Mouse (Mus musculus) intestine, embryonic 16.5 days (tissue): ENCODE measurements around the gene Crabp2. TPM values are rescaled to one million over a fixed set of nuclear protein-coding genes. Genes with fewer than 3 reads are reported as not detected.
A peak's percentile ranks its signal among the peaks of the same experiment; 100 is the strongest.

ENCODE experiments used
- ATAC-seq: fragments of 200-750 bp; cut with Nextera tagmentation; 2 replicates; pipeline ENCODE4 v1.8.0; 2017; ENCODE audit warnings: moderate TSS enrichment, moderate library complexity
- H3K27ac ChIP-seq: fragments of 300-500 bp; sonication (generic); 2 replicates; pipeline ENCODE4 v1.5.1; 2014; ENCODE audit warnings: mild to moderate bottlenecking, low read length
- H3K27me3 ChIP-seq: fragments of 300-500 bp; sonication (generic); replicated peaks from 2 replicates; pipeline ENCODE4 v1.6.1; 2014; ENCODE audit warnings: low read length, control low read depth, mixed read lengths; ENCODE audit not compliant: control insufficient read depth, insufficient read depth
- H3K36me3 ChIP-seq: fragments of 300-500 bp; sonication (generic); 2 replicates; pipeline ENCODE4 v1.6.1; 2014; ENCODE audit warnings: low read length, control low read depth; ENCODE audit not compliant: control insufficient read depth, insufficient read depth
- H3K4me1 ChIP-seq: fragments of 300-500 bp; sonication (generic); 2 replicates; pipeline ENCODE4 v1.6.1; 2014; ENCODE audit warnings: low read length, control low read depth, mixed read lengths; ENCODE audit not compliant: control insufficient read depth, insufficient read depth
- H3K4me2 ChIP-seq: fragments of 300-500 bp; sonication (generic); 2 replicates; pipeline ENCODE4 v1.6.1; 2014; ENCODE audit warnings: low read depth, low read length, control low read depth
- H3K4me3 ChIP-seq: fragments of 300-500 bp; sonication (generic); 2 replicates; pipeline ENCODE4 v1.5.1; 2014; ENCODE audit warnings: mild to moderate bottlenecking, low read length
- H3K9ac ChIP-seq: fragments of 300-500 bp; sonication (generic); 2 replicates; pipeline ENCODE4 v1.6.1; 2014; ENCODE audit warnings: low read depth, low read length
- H3K9me3 ChIP-seq: fragments of 300-500 bp; sonication (generic); 2 replicates; pipeline ENCODE4 v1.6.1; 2016; ENCODE audit warnings: low read length, control low read depth; ENCODE audit not compliant: control insufficient read depth
- WGBS: fragments of 180-500 bp; shearing (Covaris S2); extraction: QIAGEN DNeasy Blood & Tissue Kit; methylation state at CpG from one replicate; pipeline ENCODE4 v1.1.7; 2014; 5-methylcytosine and 5-hydroxymethylcytosine counted together
- polyA plus RNA-seq: library from polyadenylated mRNA; unstranded; fragments of >200 nt; fragmentation: Nextera tagmentation; extraction: Ambion mirVana; gene quantifications from 2 replicates; pipeline ENCODE4 v1.2.1, GENCODE M21; 2015

Crabp2 gene
- polyA plus RNA-seq, 1 experiment from 2014 or later: 3.8 TPM

- peak within 1 kb of the TSS; percentile 86 for H3K27ac ChIP-seq
- under 1% methylated on average over 30 of the region's 30 CpGs for WGBS
- H3K4me2 ChIP-seq: peak within 1 kb of the TSS; percentile 64
- ATAC-seq: peak; percentile 90
- H3K9ac ChIP-seq: peak within 1 kb of the TSS; percentile 77
- peaks cover 5% of the 10 kb centered on the region; the same call in 1 of the 2 replicates for H3K36me3 ChIP-seq
- no peaks in the 10 kb centered on the region for H3K27me3 ChIP-seq
- H3K4me3 ChIP-seq: peak within 1 kb of the TSS; percentile 71
- H3K4me1 ChIP-seq: peaks cover 3% of the 10 kb centered on the region; the same call in 1 of the 2 replicates
- H3K9me3 ChIP-seq: no peaks in the 10 kb centered on the region
These were observed 28.9 kb upstream of the Crabp2 start, which contains the start of gene Mrpl24 for GRCm38 (mm10) chr3:87919336-87920108. Mrpl24 (plus strand) TSS chr3:87919506.

DNA sequence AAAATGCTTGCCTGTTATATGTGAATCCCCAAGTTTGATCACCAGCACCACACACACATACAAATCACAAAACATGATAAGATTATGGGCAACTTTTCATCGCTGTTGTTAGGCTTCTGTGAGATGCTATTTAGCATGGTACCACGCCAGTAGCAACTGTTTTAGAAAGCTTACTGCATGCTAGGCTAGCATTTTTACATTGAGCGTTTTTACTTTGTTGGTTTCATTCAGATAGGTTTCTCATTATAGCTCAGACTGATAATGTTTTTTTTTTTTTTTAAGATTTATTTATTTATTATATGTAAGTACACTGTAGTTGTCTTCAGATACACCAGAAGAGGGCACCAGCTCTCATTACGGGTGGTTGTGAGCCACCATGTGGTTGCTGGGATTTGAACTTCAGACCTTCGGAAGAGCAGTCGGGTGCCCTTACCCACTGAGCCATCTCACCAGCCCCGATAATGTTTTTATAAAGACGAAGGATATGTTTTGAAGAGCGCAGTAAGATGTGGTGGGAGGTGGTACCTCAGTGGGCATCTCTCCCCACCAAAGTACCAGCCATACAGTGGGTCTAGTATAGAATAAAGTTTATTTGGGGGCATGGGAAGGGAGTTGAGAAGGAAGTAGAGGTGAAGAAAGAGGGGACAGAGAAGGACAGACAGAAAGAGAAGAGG is 28.1 kb upstream of the Crabp2 start:
- Histone ChIP-seq H3K4me3 (peak overlapping the region; percentile 71), H3K27ac (no peak overlapping the region), H3K4me2 (peak overlapping the region; percentile 64), H3K4me1 (peaks cover 3% of the 10 kb centered on the region; the same call in 1 of the 2 replicates), H3K9ac (peak overlapping the region; percentile 77; the same call in 1 of the 2 replicates), H3K36me3 (peaks cover 11% of the 10 kb centered on the region; the same call in 1 of the 2 replicates), H3K27me3 (no peaks in the 10 kb centered on the region), H3K9me3 (no peaks in the 10 kb centered on the region)
- no peak for ATAC-seq
- 61% methylated on average over 9 of the region's 9 CpGs for WGBS

DNA sequence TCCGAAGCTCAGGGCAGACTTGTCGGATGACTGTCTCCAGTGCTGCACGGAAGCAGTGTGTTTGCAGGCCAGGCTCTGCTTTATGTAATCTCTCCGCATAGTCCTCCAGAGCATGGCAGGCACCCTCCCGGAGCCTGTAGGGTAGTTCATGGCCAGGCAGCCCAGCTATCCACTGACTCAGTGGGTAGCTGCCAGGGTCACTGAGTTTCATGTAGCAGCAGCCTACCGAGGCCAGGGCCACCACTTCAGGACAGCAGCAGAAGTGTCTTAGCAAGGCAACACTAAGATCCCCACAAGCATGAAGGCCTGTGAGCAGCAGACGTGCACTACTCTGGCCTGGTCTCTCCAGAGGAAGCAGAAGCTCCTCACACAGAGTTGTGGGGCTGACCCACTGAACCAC is 23.5 kb upstream of the Crabp2 start:
- Histone ChIP-seq H3K4me3 (no peak overlapping the region), H3K4me2 (no peak overlapping the region), H3K9me3 (no peaks in the 10 kb centered on the region), H3K36me3 (peaks cover 17% of the 10 kb centered on the region; the same call in 1 of the 2 replicates), H3K27me3 (no peaks in the 10 kb centered on the region), H3K4me1 (peaks cover 10% of the 10 kb centered on the region), H3K27ac (no peak overlapping the region), H3K9ac (no peak overlapping the region)
- WGBS: 84% methylated on average over 7 of the region's 7 CpGs
- ATAC-seq: no peak

DNA sequence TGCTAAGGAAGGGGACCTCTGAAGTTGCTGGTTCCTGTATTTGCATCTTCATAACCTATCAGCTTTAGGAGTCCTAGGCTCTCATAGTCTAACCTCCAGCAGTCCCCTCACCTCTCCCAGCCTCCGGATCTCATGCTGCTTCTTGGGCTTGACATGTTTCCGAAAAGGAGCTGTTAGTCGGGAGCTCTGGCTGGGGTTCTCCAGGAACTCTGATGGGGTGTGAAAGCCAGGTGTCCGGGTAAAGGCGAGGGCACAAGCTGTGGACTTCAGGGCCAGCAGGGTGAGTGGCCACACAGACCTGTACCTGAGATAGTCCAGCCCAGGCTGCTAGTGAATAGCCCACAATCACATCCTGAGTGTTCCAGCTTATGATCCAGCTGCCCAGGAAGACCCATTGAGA is 21.0 kb upstream of the Crabp2 start:
- H3K4me1 ChIP-seq: peaks cover 23% of the 10 kb centered on the region
- no peak for ATAC-seq
- H3K27ac ChIP-seq: no peak overlapping the region
- no peaks in the 10 kb centered on the region for H3K27me3 ChIP-seq
- WGBS: 92% methylated on average over 5 of the region's 5 CpGs
- no peaks in the 10 kb centered on the region for H3K9me3 ChIP-seq
- H3K36me3 ChIP-seq: peaks cover 24% of the 10 kb centered on the region; the same call in 1 of the 2 replicates
- no peak overlapping the region for H3K4me3 ChIP-seq
- H3K4me2 ChIP-seq: no peak overlapping the region
- no peak overlapping the region for H3K9ac ChIP-seq

DNA sequence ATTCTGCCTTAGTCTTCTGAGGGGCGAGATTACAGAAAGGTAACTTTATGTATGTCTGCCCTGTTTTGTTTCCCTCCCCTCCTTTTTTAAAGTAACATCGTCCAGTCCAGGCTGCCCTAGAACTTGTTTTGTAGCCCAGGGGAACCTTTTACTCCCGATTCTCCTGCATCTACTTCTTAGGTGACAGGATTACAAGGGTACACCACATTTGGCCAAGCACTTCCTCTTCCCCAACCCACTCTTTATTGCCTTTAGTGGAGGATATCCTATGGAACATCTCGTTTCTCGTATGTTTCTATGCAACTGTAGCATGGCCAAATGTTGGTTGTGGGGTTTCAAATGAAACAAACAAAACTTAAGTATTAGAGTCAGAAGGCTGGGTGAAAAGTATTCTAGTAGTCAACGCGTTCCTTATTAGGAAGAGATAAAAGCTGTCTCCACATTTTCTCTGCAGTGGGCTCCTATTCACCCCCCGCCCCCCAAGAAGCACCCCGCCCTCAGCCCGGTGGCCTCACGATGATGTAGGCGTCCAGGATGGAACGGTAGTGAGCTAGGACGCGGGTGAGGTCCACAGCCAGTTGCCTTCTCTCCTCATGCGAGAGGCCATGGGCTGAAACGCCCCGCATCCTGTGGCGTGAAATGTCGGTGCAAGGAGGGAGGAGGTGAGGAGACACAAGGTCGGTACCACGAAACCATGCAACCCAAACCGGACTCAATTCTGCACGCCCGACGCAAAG is 19.0 kb upstream of the Crabp2 start:
- WGBS: 5% methylated on average over 26 of the region's 26 CpGs
- H3K4me1 ChIP-seq: peaks cover 25% of the 10 kb centered on the region
- H3K36me3 ChIP-seq: peaks cover 25% of the 10 kb centered on the region; the same call in 1 of the 2 replicates
- H3K4me2 ChIP-seq: peak overlapping the region; percentile 81
- no peaks in the 10 kb centered on the region for H3K9me3 ChIP-seq
- H3K4me3 ChIP-seq: peak overlapping the region; percentile 95
- H3K27me3 ChIP-seq: no peaks in the 10 kb centered on the region
- H3K9ac ChIP-seq: peak overlapping the region; percentile 94
- peak overlapping the region; percentile 80 for H3K27ac ChIP-seq
- peak; percentile 61 for ATAC-seq

- Histone ChIP-seq H3K9ac (peak within 1 kb of the TSS; percentile 94), H3K36me3 (peaks cover 20% of the 10 kb centered on the region; the same call in 1 of the 2 replicates), H3K4me3 (peak within 1 kb of the TSS; percentile 95), H3K27me3 (no peaks in the 10 kb centered on the region), H3K27ac (peak within 1 kb of the TSS; percentile 90), H3K4me1 (peaks cover 25% of the 10 kb centered on the region), H3K9me3 (no peaks in the 10 kb centered on the region), H3K4me2 (peak within 1 kb of the TSS; percentile 81)
- WGBS: 0% methylated on average over 71 of the region's 78 CpGs
- peak; percentile 98 for ATAC-seq
These were observed 18.2 kb upstream of the Crabp2 start, which contains the start of the genes Isg20l2 and Rrnad1 for GRCm38 (mm10) chr3:87930078-87930795. Isg20l2 (plus strand) TSS chr3:87930314. Rrnad1 (minus strand) TSS chr3:87930717.

GRCm38 (mm10) chr3:87934026-87934425 is 14.4 kb upstream of the Crabp2 start:
- Histone ChIP-seq H3K9ac (no peak overlapping the region), H3K36me3 (peaks cover 14% of the 10 kb centered on the region), H3K4me3 (no peak overlapping the region), H3K27ac (no peak overlapping the region), H3K4me1 (peaks cover 22% of the 10 kb centered on the region), H3K4me2 (no peak overlapping the region), H3K27me3 (no peaks in the 10 kb centered on the region), H3K9me3 (no peaks in the 10 kb centered on the region)
- ATAC-seq: no peak
- 83% methylated on average over 5 of the region's 5 CpGs for WGBS

- H3K4me3 ChIP-seq: no peak overlapping the region
- H3K36me3 ChIP-seq: peaks cover 18% of the 10 kb centered on the region
- H3K9ac ChIP-seq: no peak overlapping the region
- H3K9me3 ChIP-seq: no peaks in the 10 kb centered on the region
- 63% methylated on average over 4 of the region's 4 CpGs for WGBS
- H3K27ac ChIP-seq: no peak overlapping the region
- ATAC-seq: no peak
- no peaks in the 10 kb centered on the region for H3K27me3 ChIP-seq
- H3K4me1 ChIP-seq: peaks cover 18% of the 10 kb centered on the region
- no peak overlapping the region for H3K4me2 ChIP-seq
These were observed 14.0 kb upstream of the Crabp2 start for GRCm38 (mm10) chr3:87934501-87934900.
